Mouse (Mus musculus): ENCODE measurements around the gene Gm26657.

Gm26657 gene

DNA sequence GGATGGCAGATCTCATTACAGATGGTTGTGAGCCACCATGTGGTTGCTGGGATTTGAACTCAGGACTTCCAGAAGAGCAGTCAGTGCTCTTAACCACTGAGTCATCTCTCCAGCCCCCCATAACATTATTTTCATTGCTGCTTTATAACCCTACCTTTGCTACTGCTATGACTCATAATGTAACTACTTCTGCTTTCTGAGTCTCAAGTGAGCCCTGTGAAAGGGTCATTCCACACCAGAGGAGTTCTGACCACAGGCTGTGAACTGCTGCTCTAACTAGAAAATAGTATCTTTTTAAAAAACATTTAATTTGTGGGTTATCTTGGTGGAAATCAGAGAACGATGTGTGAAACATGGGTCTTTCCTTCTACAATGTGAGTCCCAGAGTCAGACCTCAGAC, 17.8 kb downstream of the Gm26657 start:
- DNase-seq (ENCODE audit: low spot score in 2 of 2) = no peak

DNA sequence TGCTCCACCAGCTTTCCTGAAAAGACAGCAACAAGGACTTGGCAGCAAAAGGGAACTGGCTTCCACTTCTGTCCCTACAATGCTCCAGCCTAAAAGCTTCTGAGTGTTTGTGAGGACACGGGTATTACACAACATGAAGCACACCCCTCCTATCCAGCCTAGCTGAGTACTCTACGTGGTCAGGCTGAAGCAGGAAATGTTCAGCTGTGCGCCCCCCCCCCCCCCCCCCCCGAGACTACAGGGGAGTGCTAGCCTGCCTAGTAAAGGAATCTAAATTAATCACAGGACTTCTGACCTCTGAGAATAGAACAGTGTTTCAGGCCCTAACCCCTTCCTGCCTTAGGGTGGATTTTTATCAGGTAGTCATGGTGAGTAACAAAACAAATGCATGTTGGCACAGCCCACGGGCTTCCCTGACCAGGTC, 28.0 kb downstream of the Gm26657 start:
- DNase-seq (ENCODE audit: low spot score in 2 of 2) = no peak

DNA sequence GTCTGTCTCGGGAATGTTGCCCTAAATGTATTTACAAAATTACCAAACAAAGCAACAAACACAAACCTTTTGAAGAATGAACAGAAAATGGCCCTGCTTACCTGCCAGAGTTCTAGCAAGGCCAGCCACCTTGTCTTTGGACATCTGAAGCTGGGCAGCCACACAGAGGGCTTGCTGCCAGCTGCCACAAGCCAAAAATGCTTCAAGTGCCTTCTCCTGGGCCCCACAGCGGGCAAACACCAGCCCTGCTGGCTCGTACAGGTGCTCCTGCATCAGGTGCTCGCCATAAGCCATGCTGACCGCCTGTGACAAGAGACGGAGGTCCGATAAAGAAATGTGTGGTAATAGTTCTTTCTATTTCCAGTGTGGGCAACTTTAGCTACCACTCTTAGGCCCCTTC, 29.0 kb downstream of the Gm26657 start:
- no peak for DNase-seq (ENCODE audit: low spot score in 2 of 2)

DNA sequence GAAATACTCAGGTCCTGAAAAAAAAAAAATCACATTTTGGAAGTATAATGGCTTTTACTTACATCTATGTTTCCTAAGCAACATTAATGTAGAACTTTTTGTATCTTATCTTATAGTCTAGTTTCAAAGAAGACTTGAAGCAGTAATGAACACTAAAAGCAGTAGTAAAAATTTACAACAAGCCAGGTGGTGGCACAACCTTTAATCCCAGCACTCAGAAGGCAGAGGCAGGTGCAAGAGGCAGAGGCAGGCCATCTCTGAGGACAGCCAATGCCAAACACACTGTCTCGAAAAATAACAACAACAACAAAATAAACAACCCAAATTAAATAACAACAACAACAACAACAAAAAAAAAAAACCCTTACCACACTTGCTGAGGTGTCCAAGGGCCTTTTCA, 31.2 kb downstream of the Gm26657 start:
- no peak for DNase-seq (ENCODE audit: low spot score in 2 of 2)

Measured in urinary bladder, postnatal 4 days (tissue).